Mouse (Mus musculus) testis, adult 2 months (tissue): ENCODE measurements around the gene Ppp1r27.

Experiments used
- CTCF ChIP-seq: fragments of 200-500 bp; IDR thresholded peaks from 2 replicates; pipeline ENCODE4 v1.5.1; 2012; ENCODE audit warnings: low read depth, mild to moderate bottlenecking, inconsistent platforms, low read length, moderate library complexity; ENCODE audit not compliant: control insufficient read depth, insufficient read depth, insufficient replicate concordance
- POLR2A ChIP-seq: fragments of 200-500 bp; IDR thresholded peaks from 2 replicates; pipeline ENCODE4 v1.6.1; 2012; ENCODE audit warnings: low read depth, mild to moderate bottlenecking, inconsistent platforms, low read length, moderate library complexity; ENCODE audit not compliant: control insufficient read depth

GRCm38 (mm10) chr11:120519738-120520137, 31.2 kb downstream of the Ppp1r27 start:
- TF ChIP-seq POLR2A (no peak), CTCF (no peak)
